Mouse (Mus musculus): ENCODE results near the gene Cyp2c37.
"Not testable (repeated sequence)": the region's sequence is repeated elsewhere in the genome, so short reads cannot be mapped to it uniquely, and the experiment has no call there.

The Cyp2c37 gene

GRCm38 (mm10) chr19:39992140-39992539 is at the start of gene Cyp2c37:
Gene Cyp2c37, plus strand, starts transcription at chr19:39992424.
- DNase-seq = not testable (repeated sequence)

- not testable (repeated sequence) for DNase-seq
Measured at GRCm38 (mm10) chr19:39960861-39961260, 31.4 kb upstream of the Cyp2c37 start.

DNA sequence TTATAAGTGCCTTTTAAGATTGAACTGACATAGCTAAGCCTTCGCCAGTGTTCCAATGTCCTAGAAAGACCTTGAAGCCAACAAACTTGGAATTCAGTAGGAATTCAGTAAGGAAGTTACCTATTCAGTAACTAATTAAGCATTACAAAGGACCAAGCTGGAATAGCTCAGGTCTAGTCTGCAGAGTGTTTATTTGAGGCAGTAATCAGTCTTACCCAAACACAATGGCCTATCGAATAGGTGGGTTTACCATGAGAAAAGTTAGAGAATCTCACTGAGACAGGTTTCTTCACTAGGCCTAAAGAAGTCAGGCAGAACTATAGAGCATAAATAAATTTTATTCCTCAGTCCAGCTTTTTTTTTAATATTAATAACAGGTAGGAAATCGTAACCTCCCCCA is 21.1 kb upstream of the Cyp2c37 start:
- DNase-seq = not testable (repeated sequence)

GRCm38 (mm10) chr19:39989471-39989870 is 2.8 kb upstream of the Cyp2c37 start:
- DNase-seq = no peak
